Mouse (Mus musculus) Patski (cell line): ENCODE measurements around the gene Mapk8ip1. TPM values are rescaled to one million over a fixed set of nuclear protein-coding genes. Genes with fewer than 3 reads are reported as not detected.

Experiments used
- ATAC-seq: fragments of 100-300 bp; one replicate; pipeline ENCODE4 v1.8.0; 2021
- CTCF ChIA-PET: fragments of 350-600 bp; sonication (Branson Sonifier 250); formaldehyde crosslinking; loops from one replicate; lab custom pipeline; 2022; ENCODE audit warnings: inconsistent platforms; lab: Charles Lee
- POLR2A ChIA-PET: fragments of 350-600 bp; sonication (Branson Sonifier 250); formaldehyde crosslinking; loops from one replicate; lab custom pipeline; 2022; ENCODE audit warnings: antibody characterized with exemption, inconsistent platforms; lab: Charles Lee
- DNase-seq: peaks from one replicate; pipeline ENCODE4 v3.0.0-alpha.2; 2011; ENCODE audit warnings: low read depth, low spot score
- H3K27me3 ChIP-seq: fragments of 371-371 bp; one replicate; pipeline ENCODE4 v1.5.1; 2021
- CTCF ChIP-seq: fragments of 100-300 bp; IDR thresholded peaks from one replicate; pipeline ENCODE4 v1.5.1; 2021
- in situ Hi-C: fragments of 300-500 bp; cut with MboI; formaldehyde crosslinking; loops from 3 replicates; pipeline ENCODE4 v1.11.1; 2018; ENCODE audit warnings: low pct_unique_long_range_greater_than_20kb, mixed read lengths
- polyA plus RNA-seq: library from polyadenylated mRNA; unstranded; gene quantifications from one replicate; pipeline ENCODE4 v1.2.3, GENCODE M21; 2021

Gene Mapk8ip1
- polyA plus RNA-seq, 1 experiment from 2014 or later, result 48.1 TPM

DNA sequence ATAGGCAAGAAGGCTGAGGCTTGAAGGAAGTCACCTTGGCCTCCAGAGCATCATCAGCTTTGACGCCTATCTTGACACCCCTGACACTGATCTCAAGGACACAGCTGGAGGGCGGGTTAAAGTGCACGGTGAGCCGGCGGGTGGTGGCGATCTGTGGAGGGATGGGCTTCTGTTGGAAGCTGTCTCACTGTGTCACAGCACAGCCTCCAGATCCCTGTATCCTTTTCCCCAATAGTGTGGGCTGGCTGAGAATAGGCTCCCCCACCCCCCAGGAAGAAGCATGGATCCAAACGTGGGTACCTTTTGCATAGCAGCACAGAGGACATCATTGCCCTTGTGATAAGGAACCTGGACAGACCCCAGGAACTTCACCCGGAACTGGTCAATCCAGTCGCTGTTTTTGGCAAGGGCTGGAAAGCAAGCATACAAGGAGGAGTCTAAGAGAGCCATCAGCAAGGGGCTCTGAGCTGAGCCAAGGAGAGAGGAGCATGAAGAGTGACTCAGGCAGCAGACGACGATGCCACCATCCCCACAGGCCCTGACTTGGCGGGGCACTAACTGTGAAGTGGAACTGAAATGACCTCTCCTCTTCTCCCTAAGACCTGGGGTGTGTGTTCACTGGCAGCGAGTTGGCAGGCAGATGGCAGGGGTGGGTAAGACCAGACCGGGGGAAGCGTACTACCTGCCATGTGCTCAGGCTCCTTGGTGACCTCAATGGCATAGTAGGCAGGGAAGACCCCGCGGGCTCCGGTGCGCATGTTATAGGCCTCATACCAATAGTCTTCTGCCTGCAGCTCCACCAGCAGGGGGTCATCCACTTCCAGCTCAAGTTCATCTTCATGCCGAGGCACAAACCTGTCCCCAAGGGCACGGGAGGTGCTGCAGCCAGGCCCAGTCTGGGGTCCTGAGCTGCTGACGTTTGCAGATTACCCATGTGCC lies 15.7 kb downstream of the Mapk8ip1 start:
- TF ChIP-seq CTCF, result no peak
- H3K27me3 ChIP-seq, result no peaks in the 10 kb centered on the region
- DNase-seq, result no peak
- no peak for ATAC-seq
- in situ Hi-C loops, result no loop called here
- ChIA-PET POLR2A (interaction anchor here (0.5 to 1.0 kb wide), 2 partner anchors 14 to 138 kb away, joined by 3 to 5 read pairs; no protein-coding TSS in a partner anchor), CTCF (no interaction called here)

DNA sequence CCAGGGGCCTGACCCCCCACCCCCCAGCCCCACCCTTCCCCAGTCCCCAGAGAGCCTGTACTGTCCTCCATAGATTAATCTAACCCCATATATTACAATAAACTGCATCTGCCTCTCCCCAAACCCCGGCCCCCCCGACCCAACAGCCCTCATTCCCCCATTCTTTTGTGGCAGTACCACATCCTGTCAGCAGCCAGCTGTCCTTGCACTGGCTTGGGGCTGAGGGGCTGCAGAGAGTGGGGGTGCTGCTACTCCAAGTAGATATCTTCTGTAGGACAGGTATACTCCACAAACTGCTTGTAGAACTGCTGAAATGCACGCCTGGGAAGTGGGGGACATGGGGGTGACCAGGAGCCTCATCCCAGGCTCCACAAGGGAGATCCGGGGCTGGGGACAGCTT lies 17.0 kb downstream of the Mapk8ip1 start:
- DNase-seq (no peak), ATAC-seq (no peak)
- CTCF ChIA-PET, result no interaction called here
- POLR2A ChIA-PET, result interaction anchor here (0.6 to 1.3 kb wide), 2 partner anchors 20 to 39 kb away, joined by 3 to 4 read pairs; no protein-coding TSS in a partner anchor
- no peaks in the 10 kb centered on the region for H3K27me3 ChIP-seq
- no peak for TF ChIP-seq CTCF
- in situ Hi-C loops, result no loop called here

DNA sequence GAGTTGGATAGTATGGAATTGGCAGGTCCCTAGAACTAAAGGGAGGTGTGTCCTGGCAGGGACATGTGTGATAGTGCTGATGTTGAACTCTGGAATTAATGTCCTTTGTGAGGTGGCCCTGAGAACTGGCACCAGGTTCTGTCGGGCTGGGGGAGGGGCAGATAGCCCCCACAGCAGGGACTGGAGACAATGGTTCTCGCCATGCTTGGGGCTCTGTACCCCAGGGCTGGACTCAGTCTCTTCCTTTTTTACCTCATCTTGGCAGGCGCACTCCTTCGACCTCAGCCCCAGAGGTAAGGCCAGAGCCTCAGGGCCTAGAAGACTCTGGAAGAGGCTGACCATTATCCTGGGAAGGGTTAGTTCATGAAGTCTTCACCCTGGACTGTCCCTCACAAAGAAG lies 18.3 kb downstream of the Mapk8ip1 start:
- no peak for ATAC-seq
- CTCF ChIA-PET, result no interaction called here
- in situ Hi-C loops, result no loop called here
- POLR2A ChIA-PET, result no interaction called here
- DNase-seq, result no peak
- H3K27me3 ChIP-seq, result no peaks in the 10 kb centered on the region
- TF ChIP-seq CTCF, result no peak

DNA sequence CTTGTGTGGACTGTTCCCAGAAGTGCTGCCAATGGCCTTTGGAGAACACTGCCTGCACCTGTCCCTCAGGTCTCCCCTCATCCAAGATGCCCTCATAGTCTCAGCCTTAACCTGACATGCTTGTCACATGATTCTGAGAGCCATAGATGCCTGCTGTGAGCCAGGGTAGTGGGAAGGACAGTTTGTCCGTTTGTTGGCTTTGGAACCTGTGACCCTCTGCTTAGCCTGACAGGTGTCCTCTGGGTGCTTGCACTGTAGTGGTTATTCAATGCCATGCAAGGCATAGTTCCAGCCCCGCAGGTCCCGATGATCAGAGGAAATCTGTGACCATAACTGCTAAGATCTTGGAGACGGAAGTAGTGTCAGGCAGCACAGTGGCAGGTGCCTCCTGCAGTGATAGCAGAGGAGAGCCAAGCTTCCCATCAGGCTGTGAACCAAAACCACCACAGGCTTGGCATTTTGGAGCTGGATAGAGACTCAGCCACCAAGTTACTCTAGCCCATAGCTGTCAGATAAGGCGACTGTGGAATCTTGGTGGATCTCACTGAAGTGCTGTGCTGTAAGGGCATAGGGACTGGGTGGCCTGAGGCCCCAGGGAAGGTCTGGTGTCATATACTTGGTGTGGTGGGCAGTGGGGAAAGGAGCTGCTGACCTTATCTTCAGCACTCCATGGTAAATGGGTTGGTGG lies 19.0 kb downstream of the Mapk8ip1 start, which contains the start of gene 1700029I15Rik:
1700029I15Rik (plus strand) TSS at position 638 of the 688 bp plus-strand sequence.
- no peaks in the 10 kb centered on the region for H3K27me3 ChIP-seq
- TF ChIP-seq CTCF, result no peak
- in situ Hi-C loops, result no loop called here
- ChIA-PET POLR2A (no interaction called here), CTCF (no interaction called here)
- no peak for DNase-seq
- ATAC-seq, result no peak

DNA sequence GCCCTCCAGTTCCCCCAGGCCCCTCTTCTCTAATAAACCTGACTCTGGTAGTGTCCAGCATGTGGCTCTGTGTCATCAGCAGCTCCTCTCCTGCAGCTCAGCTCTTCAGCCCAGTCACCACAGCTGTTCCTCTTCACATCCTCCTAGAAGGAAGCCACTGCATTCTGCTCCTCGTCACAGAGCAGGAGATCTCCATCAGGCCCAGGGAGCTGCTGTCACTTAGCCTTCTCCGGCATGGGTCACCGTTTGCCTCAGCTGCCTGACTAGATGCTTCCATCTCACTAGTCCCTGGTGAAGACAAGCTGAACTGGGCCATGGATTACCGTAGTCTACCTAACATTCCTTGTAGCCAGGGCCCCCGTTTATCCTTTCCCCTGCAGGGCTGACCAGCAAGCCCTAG lies 19.9 kb downstream of the Mapk8ip1 start:
- POLR2A ChIA-PET, result no interaction called here
- no peaks in the 10 kb centered on the region for H3K27me3 ChIP-seq
- TF ChIP-seq CTCF, result no peak
- CTCF ChIA-PET, result no interaction called here
- DNase-seq (no peak), ATAC-seq (no peak)
- in situ Hi-C loops, result no loop called here

DNA sequence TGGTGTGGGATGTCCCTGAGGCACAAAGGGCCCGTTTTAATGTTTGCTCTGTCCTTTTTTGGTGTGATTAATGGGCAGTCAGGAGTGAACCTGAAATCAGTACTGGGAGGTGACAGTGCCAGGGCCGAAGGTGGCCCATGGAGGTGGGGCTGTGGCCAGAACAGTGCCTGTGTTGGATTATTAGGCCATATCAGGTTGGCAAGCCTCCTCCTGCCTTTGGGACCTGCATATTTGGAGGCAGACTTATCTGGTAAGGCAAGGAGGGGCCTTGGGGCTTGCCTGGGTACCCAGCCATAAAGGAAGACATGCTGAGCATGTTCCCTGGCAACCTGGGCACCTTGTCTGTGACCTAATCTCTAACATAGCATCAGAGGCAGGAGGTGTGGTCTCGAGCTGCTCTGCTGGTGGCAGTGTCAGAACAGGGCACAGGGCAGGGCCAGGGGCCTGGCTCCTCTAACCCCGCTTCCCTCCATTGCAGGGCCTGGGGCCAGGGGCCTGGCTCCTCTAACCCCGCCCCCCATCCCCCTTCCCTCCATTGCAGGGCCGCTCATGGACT lies 20.5 kb downstream of the Mapk8ip1 start:
- no peak for ATAC-seq
- H3K27me3 ChIP-seq, result no peaks in the 10 kb centered on the region
- ChIA-PET CTCF (no interaction called here), POLR2A (no interaction called here)
- no peak for DNase-seq
- TF ChIP-seq CTCF, result no peak
- in situ Hi-C loops, result no loop called here

DNA sequence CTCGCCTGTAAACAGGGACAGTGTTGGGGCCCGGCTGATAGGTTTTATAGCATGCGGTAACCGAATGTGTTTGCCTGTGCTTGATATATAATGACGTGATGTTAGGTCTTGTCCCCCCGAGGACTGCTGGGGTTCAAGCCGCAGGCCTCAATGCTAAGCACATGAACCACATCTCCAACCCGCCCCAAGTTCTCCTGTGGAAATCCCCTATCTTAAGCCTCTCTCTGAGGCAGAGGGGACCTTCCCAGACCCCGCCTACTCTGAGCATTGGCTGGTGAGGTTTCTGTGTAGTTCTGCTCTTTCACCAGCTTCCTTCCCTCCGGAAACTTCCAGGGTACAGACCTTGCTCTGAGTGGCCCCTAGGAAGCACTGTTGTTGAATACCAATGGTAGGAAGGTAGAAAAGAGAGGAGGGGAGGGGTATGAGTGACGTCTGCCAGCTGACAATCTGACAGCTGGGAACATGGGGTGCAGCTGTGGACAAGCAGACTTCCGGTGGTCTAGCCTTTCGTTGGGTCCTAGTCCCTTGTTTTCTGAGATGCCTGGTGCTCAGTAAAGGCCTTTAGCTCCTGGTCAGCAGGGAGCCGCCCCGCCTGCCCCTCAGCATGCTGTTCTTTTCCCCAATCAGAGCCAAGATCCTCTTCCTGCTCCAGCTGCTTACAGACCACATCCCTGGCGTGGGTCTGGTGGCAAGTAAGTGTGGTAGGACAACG lies 21.1 kb downstream of the Mapk8ip1 start:
- H3K27me3 ChIP-seq, result no peaks in the 10 kb centered on the region
- ChIA-PET POLR2A (no interaction called here), CTCF (no interaction called here)
- in situ Hi-C loops, result loop anchor here (5.0 kb wide), 1 partner anchor 52 kb away; the partner anchor contains the start of gene Cry2
- ATAC-seq (no peak), DNase-seq (no peak)
- no peak for TF ChIP-seq CTCF

DNA sequence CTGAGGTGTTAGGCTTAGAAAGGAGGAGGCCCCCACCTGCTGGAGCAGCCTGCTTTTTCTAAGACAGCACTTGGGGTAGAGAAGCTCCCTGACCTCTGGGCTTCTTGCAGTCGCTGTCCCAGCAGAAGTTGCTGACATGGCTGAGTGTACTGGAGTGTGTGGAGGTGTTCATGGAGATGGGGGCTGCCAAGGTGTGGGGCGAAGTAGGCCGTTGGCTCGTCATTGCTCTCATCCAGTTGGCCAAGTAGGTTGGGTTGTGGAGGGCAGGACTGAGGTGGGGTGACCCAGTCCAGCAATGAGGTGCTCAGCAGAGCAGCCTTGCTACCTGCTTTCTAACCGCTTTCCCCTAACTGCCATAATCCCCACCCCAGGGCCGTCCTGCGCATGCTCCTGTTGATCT lies 23.7 kb downstream of the Mapk8ip1 start:
- ChIA-PET POLR2A (no interaction called here), CTCF (no interaction called here)
- no peak for TF ChIP-seq CTCF
- DNase-seq (no peak), ATAC-seq (no peak)
- H3K27me3 ChIP-seq, result no peaks in the 10 kb centered on the region
- in situ Hi-C loops, result loop anchor here (5.0 kb wide), 1 partner anchor 55 kb away; the partner anchor contains the start of gene Cry2

DNA sequence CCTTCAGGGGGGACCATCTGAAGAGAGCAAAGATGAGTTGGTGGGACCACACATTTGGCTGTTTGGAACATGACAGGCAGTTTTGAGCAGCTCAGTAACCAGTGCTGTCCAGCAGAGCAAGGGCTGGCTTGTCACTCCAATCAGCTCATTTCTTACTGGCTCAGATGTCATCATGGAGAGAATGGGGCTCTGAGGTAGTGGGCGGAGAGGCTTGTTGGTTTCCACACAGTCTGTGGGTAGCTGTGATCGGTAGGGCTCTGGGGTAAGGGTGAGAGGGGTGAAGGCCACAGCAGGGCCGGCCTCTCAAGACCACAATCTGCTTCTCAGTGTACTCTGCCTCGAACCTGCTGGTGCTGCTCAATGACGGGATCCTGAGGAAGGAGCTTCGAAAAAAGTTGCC lies 24.8 kb downstream of the Mapk8ip1 start:
- no peak for TF ChIP-seq CTCF
- POLR2A ChIA-PET, result no interaction called here
- no peaks in the 10 kb centered on the region for H3K27me3 ChIP-seq
- in situ Hi-C loops, result loop anchor here (5.0 kb wide), 1 partner anchor 56 kb away; the partner anchor contains the start of gene Cry2
- ATAC-seq, result no peak
- no peak for DNase-seq
- CTCF ChIA-PET, result interaction anchor here (0.9 to 1.2 kb wide), 3 partner anchors 45 to 370 kb away, joined by 3 read pairs; no protein-coding TSS in a partner anchor

DNA sequence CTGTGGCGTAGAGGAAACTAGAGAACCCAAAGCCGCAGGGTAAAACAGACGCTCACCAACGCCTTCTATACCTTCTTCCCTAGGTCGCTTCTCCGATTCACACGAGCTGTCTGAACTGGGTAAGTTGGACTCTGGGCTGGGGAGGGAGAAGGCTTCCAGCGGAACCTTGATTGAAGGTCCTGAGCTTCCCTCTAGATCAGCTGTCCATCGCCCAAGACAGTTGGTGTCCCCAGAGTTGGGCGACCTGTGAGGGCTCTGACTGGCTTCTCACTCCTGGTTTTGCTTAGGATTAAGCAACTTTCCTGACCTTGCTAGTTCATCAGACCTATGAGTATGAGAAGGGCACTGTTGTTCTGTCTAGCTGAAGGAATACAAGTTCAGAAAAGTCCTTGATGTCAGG lies 25.3 kb downstream of the Mapk8ip1 start:
- no peak for TF ChIP-seq CTCF
- no peak for DNase-seq
- ChIA-PET POLR2A (interaction anchor here (0.8 to 1.1 kb wide), 2 partner anchors 12 to 193 kb away, joined by 3 to 4 read pairs; no protein-coding TSS in a partner anchor), CTCF (interaction anchor here (1.0 to 1.3 kb wide), 3 partner anchors 53 to 369 kb away, joined by 3 to 4 read pairs (median 3); partner anchors contain the start of gene Cry2)
- H3K27me3 ChIP-seq, result no peaks in the 10 kb centered on the region
- in situ Hi-C loops, result loop anchor here (5.0 kb wide), 1 partner anchor 57 kb away; the partner anchor contains the start of gene Cry2
- ATAC-seq, result no peak
